Mouse (Mus musculus): ENCODE measurements at regions not wholly inside any gene's neighbourhood (a gene's known extent, or its start where the extent isn't known, plus 50 kb on each side); places are given as distances from the start of the nearest gene placed in this dataset.

GRCm38 (mm10) chr2:53460265-53460664, 268.7 kb downstream of the Arl6ip6 start:
- TF ChIP-seq CTCF (IDR thresholded peaks at IDR 0.05; ENCODE audit: low read depth) (no peak), EP300 (IDR thresholded peaks at IDR 0.05; ENCODE audit: low read depth) (no peak)

Measured in liver, postnatal 0 days (tissue).